Mouse (Mus musculus) forebrain, embryonic 12.5 days (tissue): ENCODE measurements at regions not wholly inside any gene's neighbourhood (a gene's known extent, or its start where the extent isn't known, plus 50 kb on each side); places are given as distances from the start of the nearest gene placed in this dataset.
A peak's percentile ranks its signal among the peaks of the same experiment; 100 is the strongest.
"Not testable (repeated sequence)": the region's sequence is repeated elsewhere in the genome, so short reads cannot be mapped to it uniquely, and the experiment has no call there.

Experiments
- ATAC-seq: fragments of 200-750 bp; cut with Nextera tagmentation; 2 replicates; pipeline ENCODE4 v1.8.0; 2017; ENCODE audit warnings: moderate TSS enrichment; ENCODE audit not compliant: low FRiP score
- H3K27ac ChIP-seq: fragments of 300-500 bp; sonication (generic); 2 replicates; pipeline ENCODE4 v1.5.1; 2016; ENCODE audit warnings: mild to moderate bottlenecking
- H3K27me3 ChIP-seq: fragments of 300-500 bp; sonication (generic); 2 replicates; pipeline ENCODE4 v1.6.1; 2016; ENCODE audit warnings: mild to moderate bottlenecking
- H3K36me3 ChIP-seq: fragments of 300-500 bp; sonication (generic); replicated peaks from 2 replicates; pipeline ENCODE4 v1.6.1; 2016; ENCODE audit warnings: mild to moderate bottlenecking
- H3K4me1 ChIP-seq: fragments of 300-500 bp; sonication (generic); 2 replicates; pipeline ENCODE4 v1.6.1; 2016
- H3K4me2 ChIP-seq: fragments of 300-500 bp; sonication (generic); 2 replicates; pipeline ENCODE4 v1.6.1; 2016; ENCODE audit warnings: mild to moderate bottlenecking, moderate library complexity
- H3K4me3 ChIP-seq: fragments of 300-500 bp; sonication (generic); replicated peaks from 2 replicates; pipeline ENCODE4 v1.5.1; 2016; ENCODE audit warnings: mild to moderate bottlenecking
- H3K9ac ChIP-seq: fragments of 300-500 bp; sonication (generic); 2 replicates; pipeline ENCODE4 v1.6.1; 2016; ENCODE audit warnings: mild to moderate bottlenecking
- H3K9me3 ChIP-seq: fragments of 300-500 bp; sonication (generic); 2 replicates; pipeline ENCODE4 v1.6.1; 2016
- WGBS: fragments of 180-500 bp; shearing (Covaris S2); methylation state at CpG from one replicate; pipeline ENCODE4 v1.1.7; 2016; 5-methylcytosine and 5-hydroxymethylcytosine counted together

DNA sequence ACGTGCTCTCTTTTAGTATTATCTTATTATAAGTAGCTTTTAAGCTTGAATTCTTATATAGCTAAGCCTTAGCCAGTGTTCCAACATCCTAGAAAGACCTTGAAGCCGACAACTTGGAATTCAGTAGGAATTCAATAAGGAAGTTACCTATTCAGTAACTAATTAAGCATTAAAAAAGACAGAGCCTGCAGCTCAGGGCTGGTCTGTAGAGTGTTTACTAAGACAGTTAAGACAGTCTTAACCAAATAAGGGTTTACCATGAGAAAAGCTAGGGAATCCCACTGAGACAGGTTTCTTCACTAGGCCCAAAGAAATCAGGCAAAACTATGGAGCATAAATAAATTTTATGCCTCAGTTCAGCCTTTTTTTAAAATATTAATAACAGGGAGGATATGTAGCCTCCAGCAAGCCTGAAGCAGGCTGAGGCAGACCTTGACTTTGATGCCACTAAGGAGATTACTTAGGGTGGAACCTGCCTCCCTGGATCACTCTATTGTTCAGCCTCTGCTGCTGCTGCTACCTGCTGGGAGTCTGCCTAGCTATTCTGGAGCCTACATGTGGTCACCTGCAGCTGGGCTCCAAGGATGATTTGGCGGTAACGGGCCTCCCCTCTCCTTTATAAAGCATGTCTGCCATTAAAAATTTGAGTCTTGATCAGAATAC, 186.5 kb upstream of the Phyhipl start:
- Histone ChIP-seq H3K4me1 (no peaks in the 10 kb centered on the region), H3K36me3 (no peaks in the 10 kb centered on the region), H3K27ac (no peak overlapping the region), H3K4me3 (no peak overlapping the region), H3K27me3 (no peaks in the 10 kb centered on the region), H3K4me2 (no peak overlapping the region), H3K9ac (no peak overlapping the region), H3K9me3 (no peaks in the 10 kb centered on the region; the same call in 1 of the 2 replicates)
- WGBS, result 86% methylated on average over 4 of the region's 4 CpGs
- ATAC-seq, result no peak

DNA sequence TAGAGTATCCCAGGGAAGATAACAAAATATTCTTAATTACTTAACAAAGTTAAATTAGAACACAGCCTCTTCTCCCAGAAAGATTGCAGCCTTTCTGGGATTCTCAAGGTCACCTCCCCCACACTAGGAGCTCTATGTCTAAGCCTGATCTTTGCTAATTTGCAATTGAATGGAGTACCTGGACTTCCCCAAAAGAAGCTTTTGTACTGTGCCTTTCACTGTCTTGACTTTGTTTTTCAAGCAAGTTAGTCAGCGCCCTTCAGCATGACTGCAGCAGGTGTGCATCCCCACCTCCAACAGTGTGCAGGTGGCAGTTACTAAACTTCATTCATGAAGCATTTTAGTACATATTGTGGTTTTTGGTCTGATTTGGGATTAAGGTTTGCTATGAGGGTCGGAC, 185.4 kb upstream of the Phyhipl start:
- not testable (repeated sequence) for H3K4me1 ChIP-seq

DNA sequence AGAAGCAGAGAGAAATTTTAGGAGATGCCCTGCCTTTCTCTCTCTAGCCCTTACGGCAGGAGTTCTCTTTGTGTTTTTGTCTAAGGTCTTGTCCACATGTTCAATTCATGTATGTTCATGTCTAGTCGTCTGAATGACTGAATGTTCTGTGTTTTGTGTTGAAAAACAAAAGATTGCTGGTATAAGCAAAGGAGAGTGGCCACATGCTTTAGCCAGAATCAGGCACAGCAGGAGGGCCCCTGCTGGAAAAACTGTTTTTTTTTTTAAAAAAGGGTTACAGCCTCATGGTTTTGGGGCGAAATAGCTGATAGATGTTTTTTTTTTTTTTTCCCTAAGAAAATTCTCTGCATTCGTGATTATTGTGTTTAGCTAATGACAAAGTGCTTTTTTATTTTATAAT, 182.4 kb upstream of the Phyhipl start:
- Histone ChIP-seq H3K4me3 (no peak overlapping the region), H3K36me3 (no peaks in the 10 kb centered on the region), H3K27me3 (no peaks in the 10 kb centered on the region), H3K4me1 (no peaks in the 10 kb centered on the region), H3K27ac (no peak overlapping the region), H3K4me2 (no peak overlapping the region), H3K9me3 (no peaks in the 10 kb centered on the region; the same call in 1 of the 2 replicates), H3K9ac (no peak overlapping the region)
- ATAC-seq, result no peak
- WGBS, result 88% methylated on average over 4 of the region's 4 CpGs

More for the DNA sequence above, 185.4 kb upstream of the Phyhipl start:
- 90% methylated on average over 2 of the region's 2 CpGs for WGBS
- H3K4me3 ChIP-seq, H3K36me3 ChIP-seq, ATAC-seq, H3K4me2 ChIP-seq, H3K27me3 ChIP-seq, H3K9me3 ChIP-seq, H3K9ac ChIP-seq, H3K27ac ChIP-seq: not testable (repeated sequence)

DNA sequence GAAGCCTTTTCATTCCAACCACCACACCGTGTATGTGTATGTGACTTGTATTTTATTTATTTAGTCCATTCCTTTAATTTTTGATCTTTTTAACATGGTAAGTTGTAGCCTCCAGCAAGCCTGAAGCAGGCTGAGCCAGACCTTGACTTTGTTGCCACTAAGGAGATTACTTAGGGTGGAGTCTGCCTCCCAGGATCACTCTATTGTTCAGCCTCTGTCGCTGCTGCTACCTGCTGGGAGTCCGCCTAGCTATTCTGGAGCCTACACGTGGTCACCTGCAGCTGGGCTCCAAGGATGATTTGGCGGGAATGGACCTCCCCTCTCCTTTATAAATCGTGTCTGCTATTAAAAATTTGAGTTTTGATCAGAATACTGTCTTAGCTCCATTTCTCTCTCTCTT, 181.6 kb upstream of the Phyhipl start:
- Histone ChIP-seq H3K4me3 (no peak overlapping the region), H3K27me3 (no peaks in the 10 kb centered on the region), H3K4me2 (no peak overlapping the region), H3K36me3 (no peaks in the 10 kb centered on the region), H3K27ac (no peak overlapping the region), H3K9me3 (no peaks in the 10 kb centered on the region; the same call in 1 of the 2 replicates), H3K9ac (no peak overlapping the region), H3K4me1 (no peaks in the 10 kb centered on the region)
- WGBS, result 81% methylated on average over 6 of the region's 6 CpGs
- ATAC-seq, result no peak

DNA sequence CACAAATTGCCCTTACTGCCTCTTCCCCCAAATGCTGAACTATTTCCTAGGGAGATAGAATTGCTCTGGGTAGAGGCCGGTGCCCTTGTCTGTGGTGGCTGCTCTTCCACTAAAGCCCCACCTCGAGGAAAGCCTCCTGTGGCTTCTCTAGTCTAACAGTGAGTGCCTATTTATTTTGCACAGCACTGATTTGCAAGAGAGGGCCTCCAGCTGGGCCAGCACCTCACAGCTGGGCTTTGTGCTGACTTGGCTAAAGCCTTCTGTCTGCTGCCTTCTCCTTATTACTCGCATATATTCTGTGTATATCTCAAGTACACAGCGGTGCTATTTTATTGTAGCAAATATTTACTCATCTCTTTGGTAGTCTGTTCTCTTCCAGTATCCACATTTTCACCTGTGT, 176.9 kb upstream of the Phyhipl start:
- H3K27me3 ChIP-seq, result no peaks in the 10 kb centered on the region
- H3K4me2 ChIP-seq, result no peak overlapping the region
- no peak overlapping the region for H3K27ac ChIP-seq
- no peak overlapping the region for H3K9ac ChIP-seq
- WGBS, result 48% methylated on average over 4 of the region's 4 CpGs
- H3K36me3 ChIP-seq, result no peaks in the 10 kb centered on the region
- ATAC-seq, result no peak
- H3K4me1 ChIP-seq, result peaks cover 4% of the 10 kb centered on the region
- no peak overlapping the region for H3K4me3 ChIP-seq
- no peaks in the 10 kb centered on the region for H3K9me3 ChIP-seq

DNA sequence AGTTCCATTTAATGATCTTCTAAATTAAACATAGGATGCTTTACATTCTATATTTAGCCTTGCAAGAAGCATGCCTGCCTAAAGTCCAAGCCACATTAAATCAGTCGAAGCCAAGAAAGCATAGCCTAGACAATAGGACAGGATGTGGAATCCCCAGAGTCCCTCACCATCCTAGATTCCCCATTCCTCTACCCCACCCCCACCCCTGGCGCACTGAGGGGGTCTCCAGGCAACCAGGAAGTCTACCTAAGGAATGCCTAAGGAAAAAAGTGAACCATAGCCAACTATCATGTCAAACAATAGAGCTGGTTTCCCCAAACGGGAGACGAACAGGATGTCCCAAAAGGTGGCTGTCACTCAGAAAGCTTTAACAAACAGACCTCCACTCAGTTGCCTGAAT, 172.5 kb upstream of the Phyhipl start:
- peaks cover 4% of the 10 kb centered on the region for H3K4me1 ChIP-seq
- H3K9me3 ChIP-seq, result no peaks in the 10 kb centered on the region
- no peak overlapping the region for H3K4me3 ChIP-seq
- no peak for ATAC-seq
- no peaks in the 10 kb centered on the region for H3K27me3 ChIP-seq
- no peak overlapping the region for H3K27ac ChIP-seq
- no peak overlapping the region for H3K9ac ChIP-seq
- no peak overlapping the region for H3K4me2 ChIP-seq
- no peaks in the 10 kb centered on the region for H3K36me3 ChIP-seq
- WGBS, result 36% methylated on average over 4 of the region's 4 CpGs

DNA sequence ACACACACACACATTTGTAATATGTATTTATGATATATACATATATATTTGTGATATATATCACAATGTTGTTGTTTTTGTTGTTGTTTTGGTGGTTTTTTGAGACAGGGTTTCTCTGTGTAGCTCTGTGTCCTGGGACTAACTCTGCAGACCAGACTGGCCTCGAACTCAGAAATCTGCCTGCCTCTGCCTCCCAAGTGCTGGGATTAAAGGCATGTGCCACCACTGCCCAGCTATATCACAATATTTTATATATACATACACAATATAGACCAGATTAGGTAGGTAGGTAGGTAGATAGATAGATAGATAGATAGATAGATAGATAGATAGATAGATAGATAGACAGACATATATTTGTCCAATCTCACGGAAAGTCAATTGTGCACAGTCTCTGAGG, 171.8 kb upstream of the Phyhipl start:
- ATAC-seq, H3K9ac ChIP-seq, H3K4me1 ChIP-seq, H3K4me2 ChIP-seq, H3K9me3 ChIP-seq, H3K27ac ChIP-seq, H3K27me3 ChIP-seq, H3K36me3 ChIP-seq, H3K4me3 ChIP-seq: not testable (repeated sequence)
- 92% methylated on average over 2 of the region's 2 CpGs for WGBS

DNA sequence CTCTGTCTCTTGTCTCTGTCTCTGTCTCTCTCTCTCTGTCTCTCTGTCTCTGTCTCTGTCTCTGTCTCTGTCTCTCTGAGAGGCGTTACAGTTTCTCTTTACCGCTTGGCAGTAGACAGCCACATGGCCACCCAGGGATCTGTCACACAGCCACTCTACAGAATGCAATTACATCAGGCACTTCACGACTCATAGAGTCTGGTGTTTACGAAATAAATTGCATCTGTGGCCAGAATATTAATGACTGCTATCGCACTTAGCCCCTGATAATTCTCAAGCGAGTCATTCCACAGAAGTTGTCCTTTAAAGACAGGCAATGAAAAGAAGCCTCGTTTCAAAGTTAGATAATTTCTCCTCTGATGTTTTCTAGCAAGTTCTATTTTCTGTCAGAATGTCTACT, 170.9 kb upstream of the Phyhipl start:
- Histone ChIP-seq H3K9ac (no peak overlapping the region), H3K27ac (no peak overlapping the region), H3K27me3 (no peaks in the 10 kb centered on the region), H3K36me3 (no peaks in the 10 kb centered on the region), H3K4me1 (peaks cover 4% of the 10 kb centered on the region), H3K4me2 (no peak overlapping the region), H3K9me3 (no peaks in the 10 kb centered on the region), H3K4me3 (no peak overlapping the region)
- WGBS, result 53% methylated on average over 7 of the region's 7 CpGs
- no peak for ATAC-seq

DNA sequence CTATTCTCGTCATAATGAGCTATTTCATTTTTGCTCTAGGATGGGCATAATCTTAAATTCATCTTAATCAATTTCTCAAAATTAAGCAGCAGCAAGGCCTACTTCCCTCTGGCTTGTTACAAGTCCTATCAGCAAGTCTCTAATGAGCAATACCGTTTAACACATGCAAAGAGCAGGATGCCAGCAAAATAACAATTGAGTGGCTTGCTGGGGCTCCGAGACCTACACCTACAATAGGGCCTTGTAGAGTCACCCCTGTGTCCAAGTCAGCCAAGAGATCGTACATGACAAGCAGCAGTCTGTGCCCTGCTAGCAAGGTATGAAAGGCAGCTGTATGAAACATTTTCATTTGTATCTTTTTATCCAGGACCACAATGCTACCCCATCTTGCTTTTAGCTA, 169.7 kb upstream of the Phyhipl start:
- no peak overlapping the region for H3K4me2 ChIP-seq
- H3K27ac ChIP-seq, result no peak overlapping the region
- no peaks in the 10 kb centered on the region for H3K9me3 ChIP-seq
- H3K36me3 ChIP-seq, result no peaks in the 10 kb centered on the region
- H3K9ac ChIP-seq, result no peak overlapping the region
- no peaks in the 10 kb centered on the region for H3K27me3 ChIP-seq
- H3K4me1 ChIP-seq, result peaks cover 4% of the 10 kb centered on the region
- no peak for ATAC-seq
- 68% methylated on average over 4 of the region's 4 CpGs for WGBS
- no peak overlapping the region for H3K4me3 ChIP-seq

DNA sequence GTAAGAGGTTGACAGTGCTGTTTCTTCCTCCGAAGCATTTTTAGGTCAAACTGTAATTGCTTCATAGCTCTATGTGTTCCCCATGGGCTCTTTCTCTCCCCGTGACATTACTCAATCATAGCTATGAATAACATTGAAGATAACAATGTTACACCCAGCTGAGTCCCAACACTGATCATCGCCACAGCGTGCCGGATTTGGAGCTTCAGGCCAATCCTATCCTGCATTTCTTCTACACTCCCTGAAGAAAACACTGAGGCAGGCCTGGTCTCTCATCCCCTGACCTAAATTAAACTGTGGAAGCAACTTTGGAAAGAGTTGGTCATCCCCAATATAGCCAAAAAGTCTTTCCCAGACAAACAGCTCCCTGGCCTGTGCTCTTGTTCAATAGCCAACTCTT, 168.7 kb upstream of the Phyhipl start:
- Histone ChIP-seq H3K4me2 (no peak overlapping the region), H3K36me3 (no peaks in the 10 kb centered on the region), H3K27me3 (no peaks in the 10 kb centered on the region), H3K4me1 (peaks cover 4% of the 10 kb centered on the region), H3K27ac (no peak overlapping the region), H3K9me3 (no peaks in the 10 kb centered on the region), H3K9ac (no peak overlapping the region), H3K4me3 (no peak overlapping the region)
- ATAC-seq, result no peak
- WGBS, result 95% methylated on average over 5 of the region's 5 CpGs

DNA sequence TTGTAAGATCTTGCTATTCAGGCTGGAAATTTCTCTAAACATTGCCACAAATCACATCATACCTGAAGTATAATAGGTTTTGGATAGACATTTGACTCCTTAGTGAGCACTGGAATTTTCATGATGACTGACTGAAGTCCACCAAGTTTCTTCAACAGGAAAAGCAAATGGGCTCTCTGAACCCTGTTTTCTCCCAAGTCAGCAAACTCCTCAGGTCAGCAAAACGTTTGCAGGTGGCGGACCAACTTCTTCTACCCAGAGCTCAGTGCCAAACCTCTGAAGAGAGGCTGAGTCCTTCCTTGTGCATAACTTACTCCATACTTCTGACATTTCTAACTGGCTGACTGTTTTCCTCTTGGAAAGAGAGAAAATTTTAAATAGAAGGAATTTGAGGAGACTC, 164.2 kb upstream of the Phyhipl start:
- Histone ChIP-seq H3K9me3 (no peaks in the 10 kb centered on the region), H3K27me3 (no peaks in the 10 kb centered on the region), H3K36me3 (no peaks in the 10 kb centered on the region), H3K9ac (no peak overlapping the region), H3K4me3 (no peak overlapping the region), H3K4me1 (no peaks in the 10 kb centered on the region), H3K4me2 (no peak overlapping the region), H3K27ac (no peak overlapping the region)
- 71% methylated on average over 2 of the region's 2 CpGs for WGBS
- no peak for ATAC-seq

DNA sequence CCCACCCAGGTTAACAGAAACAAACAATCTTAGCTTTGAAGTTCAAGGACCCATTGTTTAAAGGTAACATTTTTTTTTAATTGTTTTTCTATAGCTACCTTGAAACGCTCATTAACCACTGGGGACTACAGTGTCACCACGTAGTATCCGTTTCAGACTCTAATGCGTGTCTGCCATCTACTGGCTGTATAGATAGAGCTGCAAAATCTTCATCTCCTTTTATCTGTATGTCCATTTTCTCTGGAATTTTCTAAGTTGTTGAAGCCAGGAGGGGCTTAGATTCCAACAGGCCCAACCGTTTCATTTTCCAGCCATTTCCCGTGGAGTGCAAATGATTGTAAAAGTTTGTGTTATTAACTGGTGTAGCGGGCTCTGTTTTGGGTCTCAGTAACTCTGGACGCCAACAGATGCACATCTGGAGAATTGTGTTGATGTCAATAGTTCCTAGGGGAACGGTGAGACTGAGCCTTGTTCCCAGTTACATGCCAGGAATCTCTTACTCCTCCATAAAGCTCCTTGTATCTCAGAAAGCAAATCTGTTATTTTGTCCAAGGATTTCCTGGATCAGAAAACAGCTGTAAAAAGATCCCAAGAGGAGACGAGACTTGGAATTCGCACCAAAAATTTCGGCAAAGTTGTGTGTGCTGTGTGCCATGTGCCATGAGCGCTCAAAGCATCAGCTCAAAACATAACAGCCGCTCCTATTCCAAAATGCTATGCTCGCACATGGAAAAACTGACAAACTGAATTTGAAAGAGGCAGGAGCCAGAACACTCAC, 158.8 kb upstream of the Phyhipl start:
- 70% methylated on average over 15 of the region's 15 CpGs for WGBS
- ATAC-seq, result peak; percentile 46; the same call in 1 of the 2 replicates

DNA sequence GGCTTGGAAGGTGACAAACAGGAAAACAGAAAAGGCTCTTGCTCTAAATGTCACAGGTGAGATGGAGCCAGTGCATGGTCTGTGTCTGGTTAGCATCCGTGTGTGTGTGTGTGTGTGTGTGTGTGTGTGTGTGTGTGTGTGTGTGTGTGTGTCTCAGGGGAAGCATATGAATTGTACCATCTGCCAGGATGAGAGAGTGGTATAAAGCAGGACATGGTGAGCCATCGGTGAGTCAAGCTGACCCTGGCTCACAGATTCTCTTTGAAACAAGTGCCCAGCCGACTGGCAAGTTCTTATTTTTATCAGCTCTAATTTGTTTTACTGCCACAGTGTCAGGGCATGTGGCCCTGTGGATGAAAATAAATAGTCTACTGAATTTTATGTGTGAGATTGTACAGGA, 153.6 kb upstream of the Phyhipl start:
- no peak overlapping the region for H3K9ac ChIP-seq
- no peak overlapping the region for H3K27ac ChIP-seq
- H3K9me3 ChIP-seq, result no peaks in the 10 kb centered on the region
- H3K4me3 ChIP-seq, result no peak overlapping the region
- H3K36me3 ChIP-seq, result no peaks in the 10 kb centered on the region
- no peaks in the 10 kb centered on the region for H3K27me3 ChIP-seq
- H3K4me1 ChIP-seq, result peaks cover 8% of the 10 kb centered on the region; the same call in 1 of the 2 replicates
- whole genome bisulfite sequencing, result 82% methylated on average over 3 of the region's 3 CpGs
- no peak for ATAC-seq
- H3K4me2 ChIP-seq, result no peak overlapping the region

More for the DNA sequence above, 158.8 kb upstream of the Phyhipl start:
- Histone ChIP-seq H3K4me1 (no peaks in the 10 kb centered on the region), H3K9me3 (no peaks in the 10 kb centered on the region), H3K9ac (no peak overlapping the region), H3K27ac (no peak overlapping the region), H3K4me3 (no peak overlapping the region), H3K36me3 (no peaks in the 10 kb centered on the region), H3K27me3 (no peaks in the 10 kb centered on the region), H3K4me2 (no peak overlapping the region)
